ENCODE assay signal across 19 mouse cellular contexts in the genomic region with DNA sequence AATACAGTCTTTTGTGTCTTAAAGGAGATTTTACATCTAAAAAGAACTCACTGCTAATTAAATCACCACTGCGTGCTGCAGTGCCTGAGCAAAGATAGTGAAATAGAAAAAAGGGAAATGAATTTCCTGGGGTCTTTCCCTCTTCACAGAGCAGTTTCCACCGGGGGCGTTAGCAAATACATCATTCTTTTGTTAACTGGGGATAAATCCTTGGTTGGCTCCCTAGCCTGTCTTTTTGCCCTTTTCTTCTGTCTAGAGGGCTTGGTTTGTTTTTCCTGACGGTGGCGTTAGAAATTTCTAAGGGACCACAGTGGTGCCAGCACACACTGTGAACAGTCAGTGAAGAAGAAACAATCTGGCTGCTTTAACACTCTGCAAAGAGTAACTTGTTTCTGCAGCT.
DNase-seq lines count a peak whose midpoint lies in the region; ATAC-seq lines count a peak whose summit lies in the region.
"Had no signal": no experiment of that assay in that cellular context is flagged by ENCODE, and none has a peak within 500 bp of the region (broad histone marks: within the 10 kb centered on the region; RNA-seq: fewer than 3 reads in every experiment).

No protein-coding gene starts in this region.

- no peaks in the 10 kb centered on the region for H3K9me3 ChIP-seq in neural tube, embryonic 11.5 days (ENCODE audit: control insufficient read depth, low read length)
- no peaks in the 10 kb centered on the region for H3K9me3 ChIP-seq in hindbrain, embryonic 11.5 days (ENCODE audit: control insufficient read depth, low read length)
- H3K9me3 ChIP-seq in midbrain, embryonic 13.5 days, result no peaks in the 10 kb centered on the region
- H3K9me3 ChIP-seq: embryonic facial prominence, embryonic 10.5 days; heart, embryonic 15.5 days; kidney, embryonic 15.5 days; limb, embryonic 15.5 days had no signal

- H3K4me1 ChIP-seq in neural tube, embryonic 11.5 days (ENCODE audit: control insufficient read depth, insufficient read depth, low read length), result no peaks in the 10 kb centered on the region
- no peaks in the 10 kb centered on the region for H3K4me1 ChIP-seq in hindbrain, embryonic 11.5 days (replicated peaks; ENCODE audit: control insufficient read depth, insufficient read depth, low read length)
- H3K4me1 ChIP-seq in midbrain, embryonic 13.5 days (replicated peaks), result peaks cover 6% of the 10 kb centered on the region
- H3K4me1 ChIP-seq: heart, embryonic 15.5 days; kidney, embryonic 15.5 days; limb, embryonic 15.5 days had no signal

- no peaks in the 10 kb centered on the region for H3K36me3 ChIP-seq in neural tube, embryonic 11.5 days (ENCODE audit: control insufficient read depth, insufficient read depth, low read length)
- no peaks in the 10 kb centered on the region for H3K36me3 ChIP-seq in hindbrain, embryonic 11.5 days (ENCODE audit: control insufficient read depth, insufficient read depth, low read length)
- no peaks in the 10 kb centered on the region for H3K36me3 ChIP-seq in midbrain, embryonic 13.5 days
- H3K36me3 ChIP-seq: embryonic facial prominence, embryonic 10.5 days; heart, embryonic 15.5 days; kidney, embryonic 15.5 days; limb, embryonic 15.5 days had no signal

- WGBS in neural tube, embryonic 11.5 days, result 7% methylated on average over 5 of the region's 5 CpGs
- WGBS in hindbrain, embryonic 11.5 days, result 5% methylated on average over 5 of the region's 5 CpGs
- 1% methylated on average over 5 of the region's 5 CpGs for WGBS in midbrain, embryonic 13.5 days

- no peak overlapping the region for H3K4me3 ChIP-seq in neural tube, embryonic 11.5 days (ENCODE audit: low read depth, low read length)
- no peak overlapping the region for H3K4me3 ChIP-seq in hindbrain, embryonic 11.5 days (ENCODE audit: low read depth, low read length)
- no peak overlapping the region for H3K4me3 ChIP-seq in midbrain, embryonic 13.5 days (replicated peaks)
- H3K4me3 ChIP-seq: embryonic facial prominence, embryonic 10.5 days; erythroblast, embryonic 14.5 days; heart, embryonic 15.5 days; kidney, embryonic 15.5 days; limb, embryonic 15.5 days had no signal

- peak; percentile 35 for DNase-seq in neural tube, embryonic 11.5 days (ENCODE audit: low spot score)
- DNase-seq in neural tube, embryonic 10.5 days (ENCODE audit: extremely low spot score, low spot score), result no peak
- peak; percentile 20 for DNase-seq in hindbrain, embryonic 11.5 days (ENCODE audit: low spot score)
- no peak for DNase-seq in gastrocnemius, postnatal 36 days
- DNase-seq in thymus, adult 18-20 months, result no peak
- DNase-seq in cerebellum, postnatal 4 days (ENCODE audit: low spot score in 2 of 2), result no peak
- no peak for DNase-seq in heart, postnatal 10 days
- DNase-seq: cerebellum, adult 9-10 months; heart, adult 11 months; liver, postnatal 0 days; lung, postnatal 36 days; right cerebral cortex, postnatal 25 days; thymus, postnatal 36 days had no signal

- intact Hi-C loops in gastrocnemius, postnatal 36 days (cut with DNase I), result no loop called here
- intact Hi-C loops in heart, postnatal 10 days (cut with DNase I), result no loop called here

- no peak overlapping the region for H3K9ac ChIP-seq in neural tube, embryonic 11.5 days (ENCODE audit: low read length)
- no peak overlapping the region for H3K9ac ChIP-seq in hindbrain, embryonic 11.5 days (ENCODE audit: low read depth, low read length)
- no peak overlapping the region for H3K9ac ChIP-seq in midbrain, embryonic 13.5 days (replicated peaks)
- H3K9ac ChIP-seq: heart, embryonic 15.5 days; kidney, embryonic 15.5 days; limb, embryonic 15.5 days; liver, postnatal 0 days had no signal

- ATAC-seq in neural tube, embryonic 11.5 days (ENCODE audit: insufficient read depth, low FRiP score, low TSS enrichment), result peak; percentile 78
- ATAC-seq in hindbrain, embryonic 11.5 days (ENCODE audit: low FRiP score), result peak; percentile 63
- ATAC-seq in midbrain, embryonic 13.5 days, result peak; percentile 58; the same call in 1 of the 2 replicates
- ATAC-seq: liver, postnatal 0 days had no signal

- no peaks in the 10 kb centered on the region for H3K27me3 ChIP-seq in neural tube, embryonic 11.5 days (ENCODE audit: control insufficient read depth, insufficient read depth, low read length)
- no peaks in the 10 kb centered on the region for H3K27me3 ChIP-seq in hindbrain, embryonic 11.5 days (ENCODE audit: control insufficient read depth, insufficient read depth, low read length)
- H3K27me3 ChIP-seq in midbrain, embryonic 13.5 days, result no peaks in the 10 kb centered on the region
- H3K27me3 ChIP-seq: heart, embryonic 15.5 days; kidney, embryonic 15.5 days; limb, embryonic 15.5 days had no signal

- H3K27ac ChIP-seq in neural tube, embryonic 11.5 days (ENCODE audit: low read depth, low read length), result no peak overlapping the region
- no peak overlapping the region for H3K27ac ChIP-seq in hindbrain, embryonic 11.5 days (ENCODE audit: low read depth, low read length)
- H3K27ac ChIP-seq in midbrain, embryonic 13.5 days, result peak overlapping the region; percentile 31; the same call in 1 of the 2 replicates
- H3K27ac ChIP-seq: embryonic facial prominence, embryonic 10.5 days; heart, embryonic 15.5 days; kidney, embryonic 15.5 days; limb, embryonic 15.5 days had no signal

- H3K4me2 ChIP-seq in neural tube, embryonic 11.5 days (ENCODE audit: low read depth), result no peak overlapping the region
- no peak overlapping the region for H3K4me2 ChIP-seq in hindbrain, embryonic 11.5 days (replicated peaks; ENCODE audit: low read depth, low read length)
- no peak overlapping the region; the same call in 1 of the 2 replicates for H3K4me2 ChIP-seq in midbrain, embryonic 13.5 days (replicated peaks)
- H3K4me2 ChIP-seq: heart, embryonic 15.5 days; kidney, embryonic 15.5 days; limb, embryonic 15.5 days had no signal

Comparison
In these comparisons a context has a peak if more than half of its experiments do, and no peak if none do; other contexts are left out.
1. DNase-seq: peak in neural tube, embryonic 11.5 days (single experiment) and hindbrain, embryonic 11.5 days (single experiment); none in neural tube, embryonic 10.5 days (single experiment), gastrocnemius, postnatal 36 days (0 of 2), thymus, adult 18-20 months (0 of 2), cerebellum, postnatal 4 days (0 of 2) and heart, postnatal 10 days (0 of 2).
2. Peak in every context shown above with its lines, with median percentiles within 50 percentile points of each other: ATAC-seq.